Mouse (Mus musculus): Measurements from ENCODE around the gene Syngr4. TPM values are rescaled to one million over a fixed set of nuclear protein-coding genes. Genes with fewer than 3 reads are reported as not detected.

Syngr4 gene
- total and polyA plus RNA-seq, 2 experiments from 2014 or later: 0.71 TPM; not detected in 1

DNA sequence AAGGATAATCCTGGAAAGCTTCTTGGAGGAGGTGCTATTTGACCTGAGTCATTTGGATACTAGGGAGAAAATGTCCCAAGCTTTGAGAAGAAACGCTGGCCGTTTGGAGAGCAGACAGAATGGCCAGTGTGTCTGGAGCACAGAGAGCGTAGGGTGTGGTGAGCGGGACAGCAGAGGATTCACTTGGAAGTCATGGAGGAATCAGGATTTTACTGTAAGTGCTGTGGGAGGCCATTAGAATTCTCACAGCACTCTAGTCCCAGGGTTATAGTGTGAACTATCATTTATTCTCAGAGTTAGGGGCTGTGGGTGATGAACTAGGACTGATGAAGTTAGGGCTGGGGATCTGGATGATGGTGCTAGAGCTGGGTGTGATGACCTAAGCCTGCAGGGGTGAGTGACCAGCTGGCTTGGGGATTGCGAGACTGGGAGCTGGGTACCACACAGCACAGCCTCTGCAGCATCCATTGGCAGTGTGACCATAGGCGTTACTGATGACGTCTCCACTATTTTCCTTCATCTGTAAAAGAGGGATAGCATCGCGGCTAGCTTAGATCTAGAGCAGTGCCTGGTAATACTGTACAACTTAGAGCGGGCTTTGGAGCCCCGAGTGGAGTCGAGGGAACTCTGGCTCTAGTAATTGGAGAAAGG lies 25.6 kb upstream of the Syngr4 start:
- DNase-seq (ENCODE audit: low spot score): no peak
- TF ChIP-seq EP300 (IDR thresholded peaks at IDR 0.05; ENCODE audit: low read depth) (no peak), CTCF (IDR thresholded peaks at IDR 0.05; ENCODE audit: low read depth) (no peak)
- ATAC-seq (ENCODE audit: insufficient read depth, low read depth): no peak
- H3K4me2 ChIP-seq (ENCODE audit: low read depth, low read length): no peak overlapping the region
- 82% methylated on average over 12 of the region's 12 CpGs for WGBS
- no peak overlapping the region for H3K4me3 ChIP-seq (ENCODE audit: low read depth, low read length)
- H3K9me3 ChIP-seq (replicated peaks; ENCODE audit: control insufficient read depth, low read length): no peaks in the 10 kb centered on the region
- H3K4me1 ChIP-seq (ENCODE audit: control insufficient read depth, insufficient read depth): peaks cover 3% of the 10 kb centered on the region; the same call in 1 of the 2 replicates
- no peak overlapping the region for H3K9ac ChIP-seq (replicated peaks; ENCODE audit: low read depth, low read length)
- peak overlapping the region; percentile 90 for H3K27ac ChIP-seq (ENCODE audit: low read depth)
- no peaks in the 10 kb centered on the region for H3K27me3 ChIP-seq (ENCODE audit: control insufficient read depth, insufficient read depth, low read length)
- 0 out of 2 replicates have a peak, but pooled peaks cover 3% of the 10 kb centered on the region for H3K36me3 ChIP-seq (replicated peaks; ENCODE audit: control insufficient read depth, insufficient read depth, low read length)

DNA sequence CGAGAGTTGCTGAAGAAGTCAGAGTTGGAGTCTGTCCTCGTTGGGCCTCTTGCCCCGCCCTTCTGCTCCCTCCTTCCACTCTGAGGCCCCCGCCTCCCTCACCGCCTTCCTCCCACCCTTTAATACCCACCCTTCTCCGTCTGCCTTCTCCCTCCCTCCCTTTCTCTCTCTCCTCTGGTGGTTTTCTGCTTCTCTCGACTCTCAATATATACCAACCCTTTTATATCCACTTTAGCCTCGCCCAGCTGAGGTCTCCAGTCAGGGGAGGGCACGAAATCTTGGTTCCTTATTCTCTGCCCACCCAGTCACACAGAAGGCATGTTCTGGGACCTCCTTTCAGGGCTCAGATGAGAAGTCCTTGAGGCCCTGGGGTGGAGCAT lies 24.7 kb upstream of the Syngr4 start, which contains the start of gene Emp3:
Gene Emp3 (minus strand): TSS at position 163 of the 380 bp plus-strand sequence.
- Histone ChIP-seq H3K4me1 (ENCODE audit: control insufficient read depth, insufficient read depth) (peaks cover 6% of the 10 kb centered on the region; the same call in 1 of the 2 replicates), H3K36me3 (replicated peaks; ENCODE audit: control insufficient read depth, insufficient read depth, low read length) (0 out of 2 replicates have a peak, but pooled peaks cover 3% of the 10 kb centered on the region), H3K9ac (replicated peaks; ENCODE audit: low read depth, low read length) (peak within 1 kb of the TSS; percentile 57), H3K4me3 (ENCODE audit: low read depth, low read length) (peak within 1 kb of the TSS; percentile 50), H3K4me2 (ENCODE audit: low read depth, low read length) (peak within 1 kb of the TSS; percentile 60), H3K27me3 (ENCODE audit: control insufficient read depth, insufficient read depth, low read length) (no peaks in the 10 kb centered on the region), H3K9me3 (replicated peaks; ENCODE audit: control insufficient read depth, low read length) (no peaks in the 10 kb centered on the region), H3K27ac (ENCODE audit: low read depth) (peak within 1 kb of the TSS; percentile 90)
- ATAC-seq (ENCODE audit: insufficient read depth, low read depth) (no peak), DNase-seq (ENCODE audit: low spot score) (peak; percentile 48)
- 25% methylated on average over 9 of the region's 9 CpGs for WGBS
- no peak for TF ChIP-seq CTCF (IDR thresholded peaks at IDR 0.05; ENCODE audit: low read depth)
- no peak for TF ChIP-seq EP300 (IDR thresholded peaks at IDR 0.05; ENCODE audit: low read depth)

DNA sequence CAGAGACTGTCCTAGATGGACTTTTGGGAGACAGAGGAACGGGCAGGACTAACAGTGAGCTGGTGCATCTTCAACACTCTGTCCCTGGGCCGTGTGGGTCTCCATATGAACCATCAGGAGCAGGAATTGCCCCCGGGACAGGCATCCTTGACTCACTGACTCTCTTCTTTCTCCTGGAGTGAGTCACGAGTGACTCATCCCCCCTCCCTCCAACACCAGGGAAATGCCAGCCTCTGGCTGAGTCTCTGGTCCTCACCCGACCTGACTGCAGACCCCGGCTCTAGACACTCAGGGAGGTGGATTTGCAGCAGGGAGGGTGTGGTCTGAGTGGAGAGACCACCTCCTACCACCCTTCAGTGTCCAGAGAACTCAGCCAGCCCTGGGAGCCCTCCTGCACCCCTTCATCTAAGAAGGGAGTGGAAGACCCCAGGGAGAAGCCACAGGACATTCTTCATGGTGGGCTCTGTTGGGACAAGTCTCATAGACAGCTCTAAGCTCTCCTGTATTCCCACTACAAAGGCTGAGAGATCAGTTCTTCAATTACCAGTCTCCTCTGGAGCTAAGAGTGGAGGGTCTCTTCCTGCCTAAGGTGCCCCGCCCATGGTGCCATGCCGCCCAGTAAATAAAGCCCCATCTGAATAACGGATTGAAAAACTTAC lies 24.2 kb upstream of the Syngr4 start:
- Histone ChIP-seq H3K9me3 (replicated peaks; ENCODE audit: control insufficient read depth, low read length) (no peaks in the 10 kb centered on the region), H3K4me3 (ENCODE audit: low read depth, low read length) (peak overlapping the region; percentile 50), H3K4me2 (ENCODE audit: low read depth, low read length) (peak overlapping the region; percentile 60), H3K27ac (ENCODE audit: low read depth) (peak overlapping the region; percentile 76), H3K27me3 (ENCODE audit: control insufficient read depth, insufficient read depth, low read length) (no peaks in the 10 kb centered on the region), H3K9ac (replicated peaks; ENCODE audit: low read depth, low read length) (peak overlapping the region; percentile 57), H3K4me1 (ENCODE audit: control insufficient read depth, insufficient read depth) (peaks cover 6% of the 10 kb centered on the region; the same call in 1 of the 2 replicates), H3K36me3 (replicated peaks; ENCODE audit: control insufficient read depth, insufficient read depth, low read length) (0 out of 2 replicates have a peak, but pooled peaks cover 3% of the 10 kb centered on the region)
- no peak for DNase-seq (ENCODE audit: low spot score)
- no peak for TF ChIP-seq CTCF (IDR thresholded peaks at IDR 0.05; ENCODE audit: low read depth)
- no peak for TF ChIP-seq EP300 (IDR thresholded peaks at IDR 0.05; ENCODE audit: low read depth)
- 26% methylated on average over 9 of the region's 9 CpGs for WGBS
- no peak for ATAC-seq (ENCODE audit: insufficient read depth, low read depth)

DNA sequence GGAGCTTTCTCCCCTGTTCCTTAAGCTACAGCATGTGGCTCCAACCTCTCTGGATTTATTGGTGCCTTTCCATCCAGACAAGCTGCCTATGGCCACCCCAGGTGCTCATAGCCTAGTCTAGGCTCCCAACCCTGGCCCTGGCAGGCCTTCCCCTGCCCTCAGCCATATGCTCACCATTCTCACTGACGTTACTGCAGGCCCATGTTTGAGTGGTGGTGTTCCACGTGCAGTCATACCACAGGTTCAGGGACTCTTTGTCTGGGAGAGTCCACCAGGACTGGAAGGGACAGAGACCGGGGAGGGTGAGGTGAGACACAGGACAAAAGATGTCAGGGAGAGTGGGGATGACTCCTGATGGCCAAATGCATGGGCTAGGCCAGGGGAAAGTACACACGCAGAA lies 23.2 kb upstream of the Syngr4 start:
- Histone ChIP-seq H3K4me1 (ENCODE audit: control insufficient read depth, insufficient read depth) (peaks cover 6% of the 10 kb centered on the region; the same call in 1 of the 2 replicates), H3K36me3 (replicated peaks; ENCODE audit: control insufficient read depth, insufficient read depth, low read length) (0 out of 2 replicates have a peak, but pooled peaks cover 3% of the 10 kb centered on the region), H3K9ac (replicated peaks; ENCODE audit: low read depth, low read length) (peak overlapping the region; percentile 57; the same call in 1 of the 2 replicates), H3K27ac (ENCODE audit: low read depth) (peak overlapping the region; percentile 76; the same call in 1 of the 2 replicates), H3K4me3 (ENCODE audit: low read depth, low read length) (peak overlapping the region; percentile 50; the same call in 1 of the 2 replicates), H3K4me2 (ENCODE audit: low read depth, low read length) (peak overlapping the region; percentile 60), H3K9me3 (replicated peaks; ENCODE audit: control insufficient read depth, low read length) (no peaks in the 10 kb centered on the region), H3K27me3 (ENCODE audit: control insufficient read depth, insufficient read depth, low read length) (no peaks in the 10 kb centered on the region)
- 60% methylated on average over 4 of the region's 4 CpGs for WGBS
- no peak for TF ChIP-seq EP300 (IDR thresholded peaks at IDR 0.05; ENCODE audit: low read depth)
- no peak for TF ChIP-seq CTCF (IDR thresholded peaks at IDR 0.05; ENCODE audit: low read depth)
- DNase-seq (ENCODE audit: low spot score): no peak
- ATAC-seq (ENCODE audit: insufficient read depth, low read depth): no peak

- H3K4me1 ChIP-seq (ENCODE audit: control insufficient read depth, insufficient read depth): peaks cover 6% of the 10 kb centered on the region; the same call in 1 of the 2 replicates
- H3K36me3 ChIP-seq (replicated peaks; ENCODE audit: control insufficient read depth, insufficient read depth, low read length): 0 out of 2 replicates have a peak, but pooled peaks cover 3% of the 10 kb centered on the region
- WGBS: 64% methylated on average over 14 of the region's 14 CpGs
- H3K9ac ChIP-seq (replicated peaks; ENCODE audit: low read depth, low read length): no peak overlapping the region
- H3K27me3 ChIP-seq (ENCODE audit: control insufficient read depth, insufficient read depth, low read length): no peaks in the 10 kb centered on the region
- ATAC-seq (ENCODE audit: insufficient read depth, low read depth) (no peak), DNase-seq (ENCODE audit: low spot score) (no peak)
- TF ChIP-seq EP300 (IDR thresholded peaks at IDR 0.05; ENCODE audit: low read depth) (no peak), CTCF (IDR thresholded peaks at IDR 0.05; ENCODE audit: low read depth) (0 out of 2 replicates have a peak, but pooled peaks have one; percentile 11)
- no peak overlapping the region for H3K27ac ChIP-seq (ENCODE audit: low read depth)
- no peak overlapping the region; the same call in 1 of the 2 replicates for H3K4me2 ChIP-seq (ENCODE audit: low read depth, low read length)
- no peaks in the 10 kb centered on the region for H3K9me3 ChIP-seq (replicated peaks; ENCODE audit: control insufficient read depth, low read length)
- H3K4me3 ChIP-seq (ENCODE audit: low read depth, low read length): no peak overlapping the region
Observed at GRCm38 (mm10) chr7:45919083-45919671, 22.7 kb upstream of the Syngr4 start.

Measured in heart, postnatal 0 days (tissue).